Mouse (Mus musculus) midbrain, embryonic 14.5 days (tissue): ENCODE results near the gene Olfr846. TPM values are rescaled to one million over a fixed set of nuclear protein-coding genes. Genes with fewer than 3 reads are reported as not detected.

Experiments used
- ATAC-seq: fragments of 200-750 bp; cut with Nextera tagmentation; 2 replicates; pipeline ENCODE4 v1.8.0; 2017; ENCODE audit warnings: moderate number of reproducible peaks, moderate library complexity; ENCODE audit not compliant: low FRiP score, low TSS enrichment
- DNase-seq: peaks from one replicate; pipeline ENCODE4 v3.0.0-alpha.2; 2015
- H3K27ac ChIP-seq: fragments of 300-500 bp; sonication (generic); replicated peaks from 2 replicates; pipeline ENCODE4 v1.5.1; 2014; ENCODE audit warnings: mild to moderate bottlenecking, low read depth, low read length, moderate library complexity
- H3K27me3 ChIP-seq: fragments of 300-500 bp; sonication (generic); 2 replicates; pipeline ENCODE4 v1.6.1; 2014; ENCODE audit warnings: low read length, control low read depth, mixed read lengths; ENCODE audit not compliant: control insufficient read depth, insufficient read depth
- H3K36me3 ChIP-seq: fragments of 300-500 bp; sonication (generic); 2 replicates; pipeline ENCODE4 v1.6.1; 2014; ENCODE audit warnings: low read length, control low read depth; ENCODE audit not compliant: control insufficient read depth, insufficient read depth
- H3K4me1 ChIP-seq: fragments of 300-500 bp; sonication (generic); 2 replicates; pipeline ENCODE4 v1.6.1; 2014; ENCODE audit warnings: mild to moderate bottlenecking, antibody characterized with exemption, low read length, control low read depth; ENCODE audit not compliant: control insufficient read depth, insufficient read depth
- H3K4me2 ChIP-seq: fragments of 300-500 bp; sonication (generic); 2 replicates; pipeline ENCODE4 v1.6.1; 2014; ENCODE audit warnings: mild to moderate bottlenecking, low read length, moderate library complexity
- H3K4me3 ChIP-seq: fragments of 300-500 bp; sonication (generic); replicated peaks from 2 replicates; pipeline ENCODE4 v1.5.1; 2014; ENCODE audit warnings: low read depth, low read length
- H3K9ac ChIP-seq: fragments of 300-500 bp; sonication (generic); replicated peaks from 2 replicates; pipeline ENCODE4 v1.6.1; 2014; ENCODE audit warnings: mild to moderate bottlenecking, low read length, moderate library complexity
- H3K9me3 ChIP-seq: fragments of 300-500 bp; sonication (generic); 2 replicates; pipeline ENCODE4 v1.6.1; 2016; ENCODE audit warnings: low read length, control low read depth, mixed read lengths; ENCODE audit not compliant: control insufficient read depth
- WGBS: fragments of 180-500 bp; shearing (Covaris S2); extraction: QIAGEN DNeasy Blood & Tissue Kit; methylation state at CpG from one replicate; pipeline ENCODE4 v1.1.7; 2014; 5-methylcytosine and 5-hydroxymethylcytosine counted together
- polyA plus RNA-seq: library from polyadenylated mRNA; unstranded; fragments of >200 nt; fragmentation: Nextera tagmentation; extraction: Ambion mirVana; gene quantifications from 2 replicates; pipeline ENCODE4 v1.2.1, GENCODE M21; 2014

Gene Olfr846
- not detected in 2 replicates for polyA plus RNA-seq

GRCm38 (mm10) chr9:19363905-19364304 lies at the start of gene Olfr846:
Gene Olfr846 (minus strand): TSS chr9:19364005.
- Histone ChIP-seq H3K27ac (no peak within 1 kb of the TSS), H3K9ac (no peak within 1 kb of the TSS), H3K4me1 (no peaks in the 10 kb centered on the region), H3K4me2 (no peak within 1 kb of the TSS), H3K9me3 (peaks cover 14% of the 10 kb centered on the region; the same call in 1 of the 2 replicates), H3K36me3 (no peaks in the 10 kb centered on the region), H3K4me3 (no peak within 1 kb of the TSS), H3K27me3 (no peaks in the 10 kb centered on the region)
- WGBS: 53% methylated on average over 1 of the region's 1 CpGs
- ATAC-seq (no peak), DNase-seq (no peak)

DNA sequence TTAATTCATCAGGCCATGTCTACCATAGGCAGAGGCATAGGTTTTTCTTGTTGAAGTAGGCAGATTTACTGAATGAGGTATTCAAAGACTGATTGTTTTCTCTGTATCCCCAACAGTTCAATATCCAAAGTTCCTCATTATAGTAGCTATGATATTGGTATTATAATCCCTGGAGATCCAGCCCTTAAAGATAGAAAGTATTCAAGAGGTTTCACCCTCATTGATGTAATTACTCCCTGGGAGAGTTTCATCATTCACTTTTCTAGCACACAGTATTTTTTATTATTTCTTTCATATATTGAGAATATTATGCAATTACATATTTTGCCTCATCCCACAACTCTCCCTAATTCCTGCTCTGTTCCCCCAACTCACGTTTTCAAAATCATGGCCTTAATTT lies 14.8 kb upstream of the Olfr846 start, which contains the start of gene Olfr847:
Gene Olfr847 (minus strand): TSS at position 101 of the 400 bp plus-strand sequence.
- whole genome bisulfite sequencing: 57% methylated on average over 1 of the region's 1 CpGs
- Histone ChIP-seq H3K36me3 (no peaks in the 10 kb centered on the region), H3K4me3 (no peak within 1 kb of the TSS), H3K27ac (no peak within 1 kb of the TSS), H3K9ac (no peak within 1 kb of the TSS), H3K4me1 (no peaks in the 10 kb centered on the region), H3K4me2 (no peak within 1 kb of the TSS), H3K9me3 (no peaks in the 10 kb centered on the region), H3K27me3 (no peaks in the 10 kb centered on the region)
- DNase-seq (no peak), ATAC-seq (no peak)

- Histone ChIP-seq H3K9me3 (0 out of 2 replicates have a peak, but pooled peaks cover 3% of the 10 kb centered on the region), H3K4me3 (no peak within 1 kb of the TSS), H3K4me2 (no peak within 1 kb of the TSS), H3K36me3 (no peaks in the 10 kb centered on the region), H3K27me3 (no peaks in the 10 kb centered on the region), H3K4me1 (no peaks in the 10 kb centered on the region), H3K9ac (no peak within 1 kb of the TSS), H3K27ac (no peak within 1 kb of the TSS)
- ATAC-seq: no peak
- DNase-seq: no peak
- 71% methylated on average over 1 of the region's 1 CpGs for WGBS
These were observed 27.6 kb downstream of the Olfr846 start, which contains the start of gene Olfr845 for GRCm38 (mm10) chr9:19336157-19336556. Gene Olfr845 (plus strand): TSS chr9:19336457.

- Histone ChIP-seq H3K36me3 (no peaks in the 10 kb centered on the region), H3K27ac (no peak within 1 kb of the TSS), H3K27me3 (no peaks in the 10 kb centered on the region), H3K9ac (no peak within 1 kb of the TSS), H3K4me2 (no peak within 1 kb of the TSS), H3K4me3 (no peak within 1 kb of the TSS), H3K9me3 (peaks cover 16% of the 10 kb centered on the region), H3K4me1 (no peaks in the 10 kb centered on the region)
- DNase-seq (no peak), ATAC-seq (no peak)
These were observed 47.8 kb downstream of the Olfr846 start, which contains the start of gene Olfr844 for GRCm38 (mm10) chr9:19316047-19316446. Gene Olfr844 (plus strand): TSS chr9:19316347.

Other genes with a start within 250 kb of the Olfr846 start
- gene Olfr836, start 243.6 kb downstream of the Olfr846 start, polyA plus RNA-seq: not detected in 2 replicates
- not detected in 2 replicates for gene Olfr837, start 227.7 kb downstream of the Olfr846 start, polyA plus RNA-seq
- gene Olfr839-ps1, start 186.7 kb downstream of the Olfr846 start, polyA plus RNA-seq: not detected in 2 replicates
- gene Olfr843, start 112.0 kb downstream of the Olfr846 start, polyA plus RNA-seq: not detected in 2 replicates
- not detected in 2 replicates for gene Olfr844, start 47.7 kb downstream of the Olfr846 start, polyA plus RNA-seq
- gene Olfr845, start 27.5 kb downstream of the Olfr846 start, polyA plus RNA-seq: not detected in 2 replicates
- gene Olfr847, start 14.7 kb upstream of the Olfr846 start, polyA plus RNA-seq: not detected in 2 replicates
- gene Olfr849, start 76.3 kb upstream of the Olfr846 start, polyA plus RNA-seq: not detected in 2 replicates
- not detected in 2 replicates for gene Olfr850, start 114.2 kb upstream of the Olfr846 start, polyA plus RNA-seq
- gene Olfr851, start 129.3 kb upstream of the Olfr846 start, polyA plus RNA-seq: not detected in 2 replicates
- not detected in 2 replicates for gene Olfr853, start 177.1 kb upstream of the Olfr846 start, polyA plus RNA-seq
- not detected in 2 replicates for gene Olfr854, start 203.4 kb upstream of the Olfr846 start, polyA plus RNA-seq
- not detected in 2 replicates for gene Olfr855, start 218.6 kb upstream of the Olfr846 start, polyA plus RNA-seq